Mouse (Mus musculus) hindbrain, embryonic 15.5 days (tissue): ENCODE data around the gene Nyx. TPM values are rescaled to one million over a fixed set of nuclear protein-coding genes. Genes with fewer than 3 reads are reported as not detected.
"Not testable (repeated sequence)": the region's sequence is repeated elsewhere in the genome, so short reads cannot be mapped to it uniquely, and the experiment has no call there.

Experiments used
- ATAC-seq: fragments of 200-750 bp; cut with Nextera tagmentation; 2 replicates; pipeline ENCODE4 v1.8.0; 2017; ENCODE audit warnings: low read depth, moderate number of reproducible peaks, moderate TSS enrichment; ENCODE audit not compliant: low FRiP score
- H3K27ac ChIP-seq: fragments of 300-500 bp; sonication (generic); replicated peaks from 2 replicates; pipeline ENCODE4 v1.5.1; 2015; ENCODE audit warnings: mild to moderate bottlenecking, inconsistent platforms
- H3K27me3 ChIP-seq: fragments of 300-500 bp; sonication (generic); 2 replicates; pipeline ENCODE4 v1.6.1; 2015; ENCODE audit warnings: control low read depth, inconsistent platforms
- H3K36me3 ChIP-seq: fragments of 300-500 bp; sonication (generic); 2 replicates; pipeline ENCODE4 v1.6.1; 2015; ENCODE audit warnings: control low read depth, inconsistent platforms
- H3K4me1 ChIP-seq: fragments of 300-500 bp; sonication (generic); replicated peaks from 2 replicates; pipeline ENCODE4 v1.6.1; 2015; ENCODE audit warnings: control low read depth, inconsistent platforms
- H3K4me2 ChIP-seq: fragments of 300-500 bp; sonication (generic); 2 replicates; pipeline ENCODE4 v1.6.1; 2015; ENCODE audit warnings: moderate library complexity, mild to moderate bottlenecking, inconsistent platforms
- H3K4me3 ChIP-seq: fragments of 300-500 bp; sonication (generic); 2 replicates; pipeline ENCODE4 v1.5.1; 2015; ENCODE audit warnings: mild to moderate bottlenecking, inconsistent platforms
- H3K9ac ChIP-seq: fragments of 300-500 bp; sonication (generic); 2 replicates; pipeline ENCODE4 v1.6.1; 2015; ENCODE audit warnings: inconsistent platforms
- H3K9me3 ChIP-seq: fragments of 300-500 bp; sonication (generic); 2 replicates; pipeline ENCODE4 v1.6.1; 2016; ENCODE audit warnings: control low read depth, inconsistent platforms
- WGBS: fragments of 180-500 bp; shearing (Covaris S2); methylation state at CpG from one replicate; pipeline ENCODE4 v1.1.7; 2015; 5-methylcytosine and 5-hydroxymethylcytosine counted together
- polyA plus RNA-seq: library from polyadenylated mRNA; unstranded; fragments of >200 nt; fragmentation: Nextera tagmentation; extraction: Ambion mirVana; gene quantifications from 2 replicates; pipeline ENCODE4 v1.2.1, GENCODE M21; 2015

Nyx gene
- polyA plus RNA-seq = 0.31 and 0.35 TPM in 2 replicates

DNA sequence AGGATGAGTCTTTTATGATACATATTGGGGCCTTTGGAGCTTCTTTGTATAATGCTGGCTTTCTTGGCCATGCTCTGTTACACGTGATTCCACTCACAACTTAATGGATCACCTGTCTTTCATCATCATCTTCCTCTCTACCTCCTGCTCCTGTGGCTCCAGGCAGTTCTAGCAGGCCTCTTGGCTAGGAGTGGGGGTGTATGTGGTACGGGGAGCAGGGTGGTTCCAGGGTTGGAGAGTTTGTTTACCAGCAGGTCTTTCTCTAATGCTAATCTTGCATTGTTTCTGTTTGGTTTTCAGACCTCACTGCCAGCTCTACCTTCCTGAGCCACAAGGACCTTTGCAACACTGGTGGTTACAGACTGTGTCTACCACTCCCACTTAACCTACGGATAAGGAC lies at the start of gene Nyx:
Gene Nyx, plus strand, starts transcription at position 301 of the 400 bp plus-strand sequence.
- no peaks in the 10 kb centered on the region for H3K9me3 ChIP-seq
- no peak within 1 kb of the TSS for H3K27ac ChIP-seq
- no peaks in the 10 kb centered on the region for H3K27me3 ChIP-seq
- WGBS = 84% methylated on average over 3 of the region's 3 CpGs
- H3K4me1 ChIP-seq = 0 out of 2 replicates have a peak, but pooled peaks cover 4% of the 10 kb centered on the region
- H3K36me3 ChIP-seq = no peaks in the 10 kb centered on the region
- H3K4me3 ChIP-seq = no peak within 1 kb of the TSS
- H3K9ac ChIP-seq = no peak within 1 kb of the TSS
- ATAC-seq = no peak
- H3K4me2 ChIP-seq = no peak within 1 kb of the TSS

DNA sequence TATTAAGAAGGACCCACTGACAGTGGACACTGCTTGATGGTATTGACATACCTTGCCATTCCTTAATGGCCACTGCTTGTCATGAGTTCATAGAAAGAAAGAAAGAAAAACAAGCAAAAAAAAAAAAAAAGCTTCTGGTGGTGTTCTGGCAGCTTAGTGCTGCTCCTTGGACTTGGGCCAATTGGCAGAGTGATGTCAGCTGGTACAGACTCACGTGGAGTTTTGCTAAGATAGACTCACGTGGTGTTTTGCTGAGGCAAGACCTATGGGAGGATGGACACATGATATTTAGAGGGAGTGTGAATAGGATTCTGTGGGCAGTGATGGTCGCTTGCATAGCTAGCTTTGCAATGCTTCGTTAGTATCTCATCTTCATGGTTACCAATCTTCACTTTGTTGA lies 43.9 kb upstream of the Nyx start:
- WGBS = 58% methylated on average over 4 of the region's 4 CpGs

DNA sequence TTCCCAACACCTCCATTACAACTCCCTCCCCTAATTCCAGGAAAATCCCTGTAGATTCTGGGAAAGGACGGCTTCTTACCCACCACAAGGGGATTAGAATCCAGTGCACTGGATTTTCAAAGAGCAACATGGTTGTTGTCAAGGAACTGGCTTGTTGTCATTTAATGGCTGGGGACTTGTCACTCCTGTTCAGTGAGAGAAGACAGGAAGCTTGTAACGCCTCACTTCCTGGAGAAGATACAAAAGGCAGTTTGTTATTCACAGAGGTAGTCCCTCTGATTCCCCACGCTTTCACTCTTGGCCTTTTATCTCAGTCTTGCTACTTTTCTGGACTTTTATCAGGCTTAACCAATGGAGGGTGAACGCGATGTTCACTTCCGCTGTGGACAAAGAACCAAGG lies 34.5 kb upstream of the Nyx start:
- H3K9ac ChIP-seq = no peak overlapping the region
- no peak for ATAC-seq
- no peaks in the 10 kb centered on the region for H3K36me3 ChIP-seq
- H3K27ac ChIP-seq = no peak overlapping the region
- WGBS = 65% methylated on average over 6 of the region's 6 CpGs
- H3K9me3 ChIP-seq = no peaks in the 10 kb centered on the region
- no peaks in the 10 kb centered on the region for H3K4me1 ChIP-seq
- no peak overlapping the region for H3K4me3 ChIP-seq
- peaks cover 12% of the 10 kb centered on the region; the same call in 1 of the 2 replicates for H3K27me3 ChIP-seq
- no peak overlapping the region for H3K4me2 ChIP-seq

More for the DNA sequence above, 43.9 kb upstream of the Nyx start:
- no peaks in the 10 kb centered on the region for H3K36me3 ChIP-seq
- no peak overlapping the region for H3K27ac ChIP-seq
- no peak overlapping the region for H3K4me2 ChIP-seq
- no peak overlapping the region for H3K4me3 ChIP-seq
- H3K9ac ChIP-seq = no peak overlapping the region
- ATAC-seq = no peak
- 0 out of 2 replicates have a peak, but pooled peaks cover 3% of the 10 kb centered on the region for H3K27me3 ChIP-seq
- H3K9me3 ChIP-seq = no peaks in the 10 kb centered on the region
- H3K4me1 ChIP-seq = no peaks in the 10 kb centered on the region

DNA sequence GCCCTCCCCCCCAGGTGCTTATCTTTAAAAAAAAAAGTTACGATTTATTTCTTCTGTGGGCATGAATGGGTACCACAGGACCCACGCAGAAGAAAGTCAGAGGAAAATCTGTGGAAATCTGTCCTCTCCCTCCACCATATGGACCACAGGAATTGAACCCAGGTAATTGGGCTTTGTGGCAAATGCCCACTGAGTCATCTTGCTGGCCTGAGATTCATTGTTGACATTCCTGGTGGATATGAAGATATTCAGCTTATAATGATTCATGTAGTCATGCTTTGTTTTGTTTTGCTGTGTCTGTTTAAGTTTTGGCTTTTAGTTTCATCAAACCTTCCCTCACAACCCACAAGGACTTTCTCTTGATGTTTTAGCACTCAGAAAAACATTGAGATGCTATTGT lies 29.9 kb upstream of the Nyx start:
- H3K27me3 ChIP-seq = peaks cover 13% of the 10 kb centered on the region; the same call in 1 of the 2 replicates
- H3K27ac ChIP-seq, H3K4me3 ChIP-seq, H3K36me3 ChIP-seq, H3K4me1 ChIP-seq, H3K9ac ChIP-seq, ATAC-seq, H3K9me3 ChIP-seq, H3K4me2 ChIP-seq: not testable (repeated sequence)
- WGBS = 88% methylated on average over 2 of the region's 2 CpGs

DNA sequence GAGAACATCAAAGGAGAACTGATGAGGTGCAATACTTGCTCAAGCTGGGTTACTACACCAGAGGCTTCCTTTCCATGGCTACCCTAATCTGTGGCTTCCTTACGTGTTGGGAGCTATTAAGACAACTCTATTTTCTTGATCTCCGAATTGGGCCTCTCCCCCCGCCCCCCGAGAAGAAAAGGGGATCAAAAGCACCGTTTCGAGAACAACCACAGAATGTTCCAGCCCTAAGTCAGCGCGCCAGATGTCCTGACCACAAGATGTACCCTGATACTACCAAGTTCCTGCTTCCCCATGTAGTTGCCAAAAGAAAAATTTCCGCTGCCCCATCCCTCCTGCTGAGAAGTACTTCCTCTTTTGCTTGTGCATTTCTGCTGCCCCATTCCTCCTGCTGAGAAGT lies 9.4 kb upstream of the Nyx start:
- H3K4me1 ChIP-seq, H3K27me3 ChIP-seq, H3K36me3 ChIP-seq, H3K9ac ChIP-seq, H3K9me3 ChIP-seq, H3K27ac ChIP-seq, H3K4me2 ChIP-seq, ATAC-seq, H3K4me3 ChIP-seq: not testable (repeated sequence)
- 85% methylated on average over 9 of the region's 9 CpGs for WGBS

DNA sequence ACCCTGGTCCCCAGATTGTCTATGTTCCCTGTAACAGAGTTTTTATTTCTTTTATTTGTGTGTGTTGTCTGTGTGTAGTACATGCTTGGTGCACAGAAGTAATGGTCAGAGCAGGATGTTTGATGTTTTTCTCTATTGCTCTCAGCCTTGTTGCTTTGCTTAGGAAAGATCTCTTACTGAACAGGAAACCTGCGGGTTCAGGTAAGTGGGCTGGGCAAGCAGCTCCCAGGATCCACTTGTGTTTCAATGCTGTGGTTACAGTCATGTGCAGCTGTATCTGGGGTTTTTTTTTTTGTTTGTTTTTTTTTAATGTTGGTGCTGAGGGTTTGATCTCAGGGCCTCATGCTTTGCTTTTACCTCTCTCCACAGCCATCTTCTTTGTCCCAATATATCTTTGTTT lies 7.1 kb upstream of the Nyx start:
- Histone ChIP-seq H3K27me3 (no peaks in the 10 kb centered on the region), H3K27ac (no peak overlapping the region), H3K4me2 (no peak overlapping the region), H3K9me3 (no peaks in the 10 kb centered on the region), H3K36me3 (no peaks in the 10 kb centered on the region), H3K4me1 (0 out of 2 replicates have a peak, but pooled peaks cover 4% of the 10 kb centered on the region), H3K4me3 (no peak overlapping the region), H3K9ac (no peak overlapping the region)
- 93% methylated on average over 1 of the region's 1 CpGs for WGBS
- ATAC-seq = no peak

DNA sequence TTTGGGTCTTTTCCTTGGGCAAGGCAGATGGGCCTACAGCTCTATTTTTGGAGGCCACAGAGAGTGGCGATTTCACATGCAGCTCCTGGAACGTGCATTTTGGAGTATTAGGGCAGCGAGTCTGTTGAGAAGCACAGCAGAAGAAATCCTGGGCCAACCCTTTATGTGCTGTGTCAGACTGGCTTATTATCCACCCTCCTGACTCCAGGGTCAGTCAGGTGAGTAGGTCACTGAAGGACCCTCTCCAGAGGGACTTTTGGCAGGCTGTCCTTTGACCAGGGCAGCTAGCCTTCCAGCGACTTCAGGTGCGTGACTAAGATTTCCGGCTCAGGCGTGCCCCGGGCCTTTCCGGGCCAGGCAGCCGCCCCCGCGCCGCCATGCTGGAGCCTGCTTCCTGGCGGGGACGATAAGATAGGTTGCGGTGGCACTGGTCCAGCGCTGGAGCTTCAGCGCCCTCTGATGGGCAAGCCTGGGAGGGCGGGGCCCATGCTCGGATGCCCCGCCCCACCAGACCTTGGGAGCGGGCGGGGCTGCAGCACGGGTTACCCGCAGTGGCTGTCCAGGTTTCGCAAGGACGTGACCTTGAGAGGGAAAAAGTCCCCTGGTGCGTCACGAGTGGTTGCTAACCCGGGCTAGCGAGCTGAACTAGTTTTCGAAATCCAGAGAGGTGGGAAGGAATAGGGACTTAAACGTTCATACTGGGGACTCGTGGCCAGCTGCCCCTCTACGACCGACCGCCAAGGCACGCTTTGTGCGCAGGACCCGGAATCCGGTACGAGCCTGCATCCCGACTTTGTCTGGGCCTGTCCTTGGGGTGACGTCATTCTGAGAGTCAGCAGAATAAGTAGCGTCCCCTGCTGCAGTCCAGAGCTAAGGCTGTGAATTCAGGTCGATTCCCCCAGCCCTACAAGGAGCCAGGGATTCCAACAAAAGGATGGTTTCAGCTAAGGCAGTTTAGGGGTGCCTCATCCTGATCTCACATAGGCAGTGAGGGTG lies 4.3 kb upstream of the Nyx start:
- WGBS = 16% methylated on average over 46 of the region's 46 CpGs
- Histone ChIP-seq H3K4me2 (peak overlapping the region; percentile 60), H3K9me3 (no peaks in the 10 kb centered on the region), H3K4me3 (peak overlapping the region; percentile 41), H3K27me3 (no peaks in the 10 kb centered on the region), H3K4me1 (0 out of 2 replicates have a peak, but pooled peaks cover 4% of the 10 kb centered on the region), H3K36me3 (no peaks in the 10 kb centered on the region), H3K27ac (peak overlapping the region; percentile 83), H3K9ac (peak overlapping the region; percentile 47)
- ATAC-seq = peak; percentile 97

DNA sequence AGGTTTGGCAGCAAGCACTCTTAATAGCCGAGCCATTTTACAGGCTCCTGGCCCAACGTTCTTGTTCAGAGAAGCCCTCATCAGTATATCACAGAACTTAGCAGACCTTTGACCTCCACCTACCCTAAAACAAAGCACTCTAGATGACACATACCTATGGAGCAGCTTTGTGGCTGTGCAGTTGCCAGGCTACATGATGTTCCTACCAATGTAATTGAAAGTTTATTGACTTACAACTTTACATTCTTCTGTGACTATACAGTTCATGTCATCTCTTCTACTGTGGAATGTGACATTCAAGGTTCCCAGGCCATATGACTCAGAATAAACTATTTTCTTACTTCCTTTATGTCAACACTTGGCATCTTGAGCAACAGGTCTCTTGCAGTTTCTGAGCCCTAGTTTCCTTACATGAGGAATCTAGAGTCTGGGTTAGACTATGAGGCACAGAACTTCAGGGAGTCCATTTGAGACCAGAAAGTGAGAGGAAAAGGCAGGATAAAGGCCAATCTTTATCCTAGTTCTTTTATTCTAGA lies 2.9 kb upstream of the Nyx start:
- WGBS = 85% methylated on average over 2 of the region's 2 CpGs
- ATAC-seq = no peak

DNA sequence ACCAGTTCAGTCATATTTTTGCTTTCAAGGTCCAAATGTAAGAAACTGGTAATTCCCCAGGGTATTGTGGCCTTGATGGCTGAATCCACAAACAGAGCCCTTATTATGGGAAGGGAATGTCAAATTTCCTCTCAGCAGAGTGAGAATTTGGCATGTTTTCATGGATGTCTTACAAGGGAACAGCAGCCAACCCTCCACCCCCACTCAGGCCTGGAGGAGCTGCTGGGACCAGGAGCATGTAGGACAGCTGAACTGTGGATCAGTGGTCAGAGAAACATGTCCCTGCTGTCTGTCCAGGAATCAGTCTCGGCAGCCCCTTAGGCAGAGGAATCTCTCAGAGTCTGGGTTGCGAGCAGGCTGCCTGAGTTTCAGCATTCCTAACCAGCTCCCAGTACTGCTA lies 771 bp downstream of the Nyx start:
- no peak overlapping the region for H3K4me2 ChIP-seq
- H3K4me1 ChIP-seq = no peaks in the 10 kb centered on the region
- no peak overlapping the region for H3K27ac ChIP-seq
- no peak overlapping the region for H3K9ac ChIP-seq
- H3K9me3 ChIP-seq = no peaks in the 10 kb centered on the region
- ATAC-seq = no peak
- WGBS = 88% methylated on average over 2 of the region's 2 CpGs
- no peaks in the 10 kb centered on the region for H3K36me3 ChIP-seq
- no peak overlapping the region for H3K4me3 ChIP-seq
- no peaks in the 10 kb centered on the region for H3K27me3 ChIP-seq

More for the DNA sequence above, 2.9 kb upstream of the Nyx start:
- Histone ChIP-seq H3K4me1 (0 out of 2 replicates have a peak, but pooled peaks cover 4% of the 10 kb centered on the region), H3K9ac (no peak overlapping the region), H3K4me2 (no peak overlapping the region), H3K9me3 (no peaks in the 10 kb centered on the region), H3K27me3 (no peaks in the 10 kb centered on the region), H3K4me3 (no peak overlapping the region), H3K36me3 (no peaks in the 10 kb centered on the region), H3K27ac (no peak overlapping the region)

DNA sequence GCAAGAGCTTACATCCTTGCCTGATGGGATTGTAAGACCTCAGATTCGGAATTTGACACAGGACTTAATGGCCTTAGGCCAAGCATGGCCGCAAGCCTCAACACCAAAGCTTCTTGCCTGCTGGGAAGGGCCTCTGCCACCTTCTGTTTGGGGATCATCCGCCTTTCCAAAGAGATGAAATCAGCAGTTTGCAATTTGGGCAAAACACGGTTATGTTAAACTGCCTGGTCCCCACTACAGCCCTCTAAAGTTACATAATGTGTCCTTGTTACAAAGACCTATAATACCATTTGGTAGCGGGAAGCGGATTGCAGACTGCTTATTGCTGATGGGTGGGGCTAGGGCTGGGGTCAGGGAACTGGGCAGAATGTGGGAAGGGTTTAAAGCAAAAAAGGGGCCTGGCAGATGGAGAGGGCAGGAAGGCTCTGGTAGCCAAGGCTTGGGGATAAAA lies 1.2 kb downstream of the Nyx start:
- Histone ChIP-seq H3K4me2 (no peak overlapping the region), H3K9ac (no peak overlapping the region), H3K36me3 (no peaks in the 10 kb centered on the region), H3K4me1 (no peaks in the 10 kb centered on the region), H3K27me3 (no peaks in the 10 kb centered on the region), H3K4me3 (no peak overlapping the region), H3K27ac (no peak overlapping the region), H3K9me3 (no peaks in the 10 kb centered on the region)
- WGBS = 84% methylated on average over 6 of the region's 6 CpGs
- ATAC-seq = no peak

DNA sequence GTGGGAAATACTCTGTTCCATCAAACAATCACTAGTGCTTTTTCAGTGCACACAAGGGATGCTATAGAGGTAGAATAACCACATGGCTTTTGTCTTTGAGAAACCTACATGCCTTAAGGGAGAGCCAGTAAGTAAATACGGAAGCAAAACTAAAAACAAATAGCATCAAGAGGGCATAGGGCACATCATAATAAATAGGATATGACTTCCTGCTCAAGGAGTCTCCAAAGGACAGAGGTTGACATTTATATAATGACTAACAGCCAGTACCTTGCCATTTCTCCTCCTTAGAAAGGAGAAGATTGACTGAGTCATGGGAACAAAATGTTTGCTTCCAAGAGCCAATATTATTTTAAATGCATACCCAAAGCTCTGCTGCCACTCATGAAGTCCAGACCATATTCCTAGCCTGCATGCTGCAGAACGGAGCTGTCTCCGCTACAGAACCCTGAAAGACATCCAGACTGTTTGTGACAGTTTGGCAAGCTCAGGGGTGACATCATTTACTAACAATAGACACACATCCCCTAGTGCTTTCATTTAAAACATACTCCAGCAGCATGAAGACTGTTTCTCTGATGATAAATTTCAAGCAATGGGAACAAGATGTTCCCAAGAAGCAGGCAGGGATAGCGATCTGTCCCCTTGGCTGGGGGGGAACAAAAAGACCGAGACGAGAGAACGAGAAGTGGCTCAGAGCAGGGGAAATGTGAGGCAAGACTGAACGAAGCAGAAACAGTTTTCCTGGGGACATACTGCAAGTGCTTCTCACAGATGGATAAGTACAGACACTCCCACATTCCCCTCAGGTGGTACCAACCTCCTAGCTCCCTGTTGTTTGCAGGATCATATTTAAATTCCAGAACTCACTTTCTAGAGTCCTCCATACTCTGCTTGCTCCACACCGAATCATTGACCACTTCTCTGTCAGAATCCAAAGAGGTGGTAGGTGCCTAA lies 3.5 kb downstream of the Nyx start:
- peak overlapping the region; percentile 20; the same call in 1 of the 2 replicates for H3K27ac ChIP-seq
- H3K4me1 ChIP-seq = no peaks in the 10 kb centered on the region
- no peaks in the 10 kb centered on the region for H3K36me3 ChIP-seq
- H3K4me3 ChIP-seq = no peak overlapping the region
- 67% methylated on average over 9 of the region's 9 CpGs for WGBS
- H3K4me2 ChIP-seq = no peak overlapping the region
- no peaks in the 10 kb centered on the region for H3K9me3 ChIP-seq
- H3K27me3 ChIP-seq = no peaks in the 10 kb centered on the region
- ATAC-seq = no peak
- no peak overlapping the region for H3K9ac ChIP-seq
